Mouse (Mus musculus): ENCODE results near the gene Snd1. TPM values are rescaled to one million over a fixed set of nuclear protein-coding genes. Genes with fewer than 3 reads are reported as not detected.

The Snd1 gene
- total RNA-seq, 2 experiments from 2014 or later = 76.7 to 77.9 TPM

DNA sequence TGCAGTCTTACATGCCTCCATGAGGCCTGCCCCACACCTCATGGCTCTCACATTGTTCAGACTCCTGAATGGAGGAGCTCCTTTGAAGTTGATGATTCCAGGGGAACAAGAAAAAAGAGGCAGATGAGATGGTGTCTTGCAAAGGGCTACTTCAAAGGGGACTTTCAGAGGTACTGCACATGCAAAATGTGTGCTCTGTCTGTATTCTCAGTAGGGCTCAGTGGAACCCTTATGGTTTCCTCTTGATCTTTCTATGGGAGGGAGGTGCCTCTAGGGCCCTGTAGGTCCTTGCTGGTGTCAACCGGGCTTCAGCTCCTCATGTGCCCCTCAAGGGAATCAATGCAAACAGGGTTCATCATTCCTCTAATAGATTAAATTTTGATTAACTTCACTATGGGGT, 197.4 kb downstream of the Snd1 start:
- Histone ChIP-seq H3K4me3 (no peak overlapping the region), H3K27ac (no peak overlapping the region)
- DNase-seq (ENCODE audit: extremely low spot score in 1 of 2, low spot score in 2 of 2) = no peak
- no peak for TF ChIP-seq CTCF (IDR thresholded peaks at IDR 0.05)
- intact Hi-C loops (cut with DNase I) = no loop called here

DNA sequence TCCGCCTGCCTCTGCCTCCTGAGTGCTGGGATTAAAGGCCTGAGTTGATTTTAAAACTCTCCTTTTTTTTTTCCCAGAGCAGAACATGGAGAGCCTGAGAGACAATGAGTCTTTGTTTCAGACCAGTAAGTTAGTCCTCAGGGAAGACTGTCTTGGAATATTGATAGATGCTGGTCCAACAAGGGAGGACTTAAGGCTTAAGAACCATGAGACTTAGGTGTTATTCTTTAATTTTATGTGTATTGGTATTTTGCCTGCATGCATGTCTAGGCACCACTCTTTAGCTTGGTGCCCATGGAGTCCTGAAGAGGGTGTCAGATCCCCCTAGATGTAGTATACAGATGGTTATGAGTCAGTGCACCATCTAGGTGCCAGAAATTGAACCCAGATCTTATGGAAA, 199.7 kb downstream of the Snd1 start:
- no peak for TF ChIP-seq CTCF (IDR thresholded peaks at IDR 0.05)
- Histone ChIP-seq H3K27ac (no peak overlapping the region), H3K4me3 (no peak overlapping the region)
- DNase-seq (ENCODE audit: extremely low spot score in 1 of 2, low spot score in 2 of 2) = no peak
- intact Hi-C loops (cut with DNase I) = no loop called here

DNA sequence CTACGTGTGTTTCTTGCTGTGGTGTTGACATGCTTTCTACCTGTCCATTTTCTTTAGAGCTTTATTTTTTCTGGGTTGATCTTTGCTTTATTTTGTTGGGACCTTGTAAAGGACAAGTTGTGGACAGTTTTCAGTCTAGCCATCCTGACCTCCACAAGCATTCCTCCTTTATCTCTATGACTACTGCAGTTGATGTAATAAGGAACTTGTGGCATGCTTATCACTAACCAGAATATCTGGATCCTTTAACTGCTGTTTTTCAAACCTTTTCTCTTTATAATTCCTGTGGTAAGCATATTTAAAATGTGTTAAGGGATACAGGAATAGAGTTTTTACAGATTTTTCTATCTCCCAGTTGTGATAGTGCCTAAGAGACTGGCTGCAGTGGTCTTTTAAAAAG, 204.0 kb downstream of the Snd1 start:
- H3K4me3 ChIP-seq = no peak overlapping the region
- TF ChIP-seq CTCF (IDR thresholded peaks at IDR 0.05) = no peak
- H3K27ac ChIP-seq = no peak overlapping the region
- DNase-seq (ENCODE audit: extremely low spot score in 1 of 2, low spot score in 2 of 2) = no peak
- intact Hi-C loops (cut with DNase I) = no loop called here

DNA sequence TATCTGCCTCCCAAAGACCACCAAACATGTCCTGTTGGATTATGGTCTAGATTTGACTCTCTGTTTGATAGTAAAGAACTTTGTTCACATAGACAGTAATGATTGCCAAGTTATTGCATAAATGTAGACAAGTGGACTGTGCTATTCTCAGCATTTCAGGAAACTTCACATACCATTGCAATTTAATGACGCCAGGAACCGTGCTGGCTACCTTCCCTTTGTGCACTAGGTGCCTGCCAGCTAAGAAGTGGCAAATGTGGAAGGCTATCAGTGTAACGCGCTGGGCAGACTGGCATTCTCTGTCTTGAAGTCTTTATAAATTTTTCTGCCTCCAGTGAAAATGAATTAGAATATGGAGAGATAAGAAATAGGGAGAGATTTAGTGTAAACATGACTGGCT, 205.6 kb downstream of the Snd1 start:
- intact Hi-C loops (cut with DNase I) = no loop called here
- DNase-seq (ENCODE audit: extremely low spot score in 1 of 2, low spot score in 2 of 2) = no peak
- no peak overlapping the region for H3K4me3 ChIP-seq
- no peak for TF ChIP-seq CTCF (IDR thresholded peaks at IDR 0.05)
- H3K27ac ChIP-seq = no peak overlapping the region

DNA sequence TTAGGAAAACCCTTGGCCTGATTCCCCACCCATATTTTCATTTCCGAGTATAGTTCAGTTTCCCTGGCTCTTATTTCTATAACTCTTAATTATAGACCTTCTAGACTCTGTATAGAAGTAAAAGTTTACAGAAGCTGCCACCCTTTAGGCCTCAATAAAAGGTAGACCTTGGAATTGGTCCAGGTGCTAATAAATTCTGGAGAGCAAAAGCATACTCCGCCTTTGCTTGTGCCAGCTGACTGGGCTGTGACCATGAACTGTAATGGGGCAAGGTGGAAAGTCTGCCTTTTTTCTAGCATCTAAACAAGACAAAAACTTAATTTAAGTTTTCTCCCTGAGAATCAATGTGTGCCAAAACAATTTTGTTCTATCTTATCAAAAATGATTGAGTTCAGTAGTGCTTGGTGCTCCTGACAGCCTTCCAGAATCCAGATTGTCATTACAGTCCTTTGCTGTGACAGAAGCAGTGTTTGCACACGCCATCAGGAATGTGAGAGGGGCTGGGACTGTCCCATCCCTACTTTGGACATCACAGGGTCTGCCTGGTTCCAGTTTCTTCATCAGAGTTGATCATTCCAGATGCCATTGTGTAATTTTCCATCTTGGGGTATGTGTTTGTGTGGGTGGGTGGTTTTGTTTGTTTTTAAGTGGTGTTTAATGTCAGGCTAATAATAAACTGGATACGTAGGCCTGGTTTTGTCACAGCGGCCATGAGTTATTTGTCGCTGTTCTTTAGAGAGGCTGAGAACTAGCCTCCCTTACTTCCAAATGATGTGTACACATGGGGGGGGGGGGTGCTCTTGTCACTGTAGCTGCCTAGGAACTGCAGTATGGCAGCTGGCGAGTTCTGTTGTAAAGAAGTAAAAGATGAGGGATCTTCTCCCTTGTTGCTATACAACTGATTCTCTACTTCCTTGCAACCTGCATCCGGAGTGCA, 206.8 kb downstream of the Snd1 start:
- Histone ChIP-seq H3K27ac (no peak overlapping the region), H3K4me3 (no peak overlapping the region)
- no peak for TF ChIP-seq CTCF (IDR thresholded peaks at IDR 0.05)
- DNase-seq (ENCODE audit: extremely low spot score in 1 of 2, low spot score in 2 of 2) = no peak
- intact Hi-C loops (cut with DNase I) = no loop called here

DNA sequence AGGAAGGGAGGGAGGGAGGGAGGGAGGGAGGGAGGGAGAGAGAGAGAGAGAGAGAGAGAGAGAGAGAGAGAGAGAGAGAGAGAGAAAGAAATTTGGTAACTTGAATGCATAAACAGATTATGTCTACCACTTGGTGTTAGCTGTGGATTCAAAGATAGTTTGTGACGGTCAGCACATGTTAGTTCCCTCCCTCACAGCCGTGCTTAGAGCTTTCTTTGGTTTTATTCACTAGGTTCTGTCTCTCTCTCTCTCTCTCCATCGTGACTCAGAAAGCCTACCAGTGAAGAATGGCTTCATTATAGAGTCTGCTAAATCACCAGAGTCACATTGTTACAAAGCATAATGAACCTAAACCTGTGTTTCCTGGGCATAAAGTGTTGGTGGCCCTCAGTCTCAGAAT, 210.1 kb downstream of the Snd1 start:
- Histone ChIP-seq H3K4me3 (no peak overlapping the region), H3K27ac (no peak overlapping the region)
- intact Hi-C loops (cut with DNase I) = no loop called here
- no peak for DNase-seq (ENCODE audit: extremely low spot score in 1 of 2, low spot score in 2 of 2)
- TF ChIP-seq CTCF (IDR thresholded peaks at IDR 0.05) = no peak

DNA sequence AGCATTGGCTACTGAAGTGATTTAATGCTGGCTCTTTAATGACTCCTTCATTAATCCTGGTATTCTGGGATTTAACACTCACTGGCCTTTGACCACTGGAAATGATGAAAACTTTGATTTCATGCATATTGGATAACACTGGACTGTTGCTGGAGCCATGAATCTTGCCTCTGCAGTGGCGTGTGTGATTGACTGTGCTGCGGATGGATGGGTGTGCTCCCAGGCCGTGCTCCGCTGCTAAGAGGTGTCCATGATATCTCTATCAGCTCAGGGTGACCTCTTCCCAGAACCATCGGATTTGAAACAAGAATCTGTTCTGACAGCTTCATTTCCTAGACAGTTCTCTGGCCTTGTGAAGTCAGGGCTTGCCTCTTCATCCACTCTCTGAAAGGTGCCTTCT, 210.8 kb downstream of the Snd1 start:
- intact Hi-C loops (cut with DNase I) = no loop called here
- DNase-seq (ENCODE audit: extremely low spot score in 1 of 2, low spot score in 2 of 2) = no peak
- Histone ChIP-seq H3K27ac (no peak overlapping the region), H3K4me3 (no peak overlapping the region)
- TF ChIP-seq CTCF (IDR thresholded peaks at IDR 0.05) = no peak

DNA sequence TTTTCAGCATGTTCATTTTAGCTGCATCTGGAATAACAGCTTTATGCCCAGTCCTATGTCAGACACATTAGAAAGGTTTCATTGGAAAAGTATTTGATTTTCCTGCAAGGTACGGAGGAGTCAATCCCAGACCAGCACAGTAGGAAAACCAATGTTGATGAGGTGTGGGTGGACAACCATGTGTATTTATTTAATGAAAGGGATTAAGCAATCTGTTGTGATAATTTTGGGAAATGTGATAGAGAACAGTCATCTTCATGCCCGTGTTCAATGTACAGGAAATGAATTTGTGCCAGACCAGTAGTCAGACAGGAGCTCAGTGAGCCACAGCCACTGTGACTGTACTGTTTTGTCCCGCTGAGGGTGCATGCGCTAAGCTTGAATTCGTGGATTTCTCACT, 212.8 kb downstream of the Snd1 start:
- intact Hi-C loops (cut with DNase I) = no loop called here
- H3K27ac ChIP-seq = no peak overlapping the region
- no peak overlapping the region for H3K4me3 ChIP-seq
- no peak for TF ChIP-seq CTCF (IDR thresholded peaks at IDR 0.05)
- no peak for DNase-seq (ENCODE audit: extremely low spot score in 1 of 2, low spot score in 2 of 2)

DNA sequence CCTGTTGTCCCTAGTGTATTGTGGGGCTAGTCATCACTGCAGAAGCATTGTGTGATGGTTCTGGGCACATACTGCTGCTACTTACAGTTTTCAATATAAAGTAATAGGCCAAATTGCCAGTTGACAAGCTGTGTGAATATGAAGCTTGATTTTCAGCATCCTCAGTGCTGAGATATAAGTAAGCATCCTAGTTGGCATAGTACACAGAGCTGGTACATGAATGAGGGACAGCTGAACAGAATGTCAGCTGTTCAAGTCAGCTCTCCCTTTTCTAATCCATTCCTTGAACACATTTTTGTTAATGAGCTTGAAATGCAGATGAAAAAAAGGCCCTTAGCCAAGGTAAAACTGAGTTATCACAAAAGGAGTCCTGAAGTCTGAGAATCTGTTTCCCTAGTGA, 217.7 kb downstream of the Snd1 start:
- Histone ChIP-seq H3K4me3 (no peak overlapping the region), H3K27ac (no peak overlapping the region)
- intact Hi-C loops (cut with DNase I) = no loop called here
- TF ChIP-seq CTCF (IDR thresholded peaks at IDR 0.05) = no peak
- DNase-seq (ENCODE audit: extremely low spot score in 1 of 2, low spot score in 2 of 2) = no peak

DNA sequence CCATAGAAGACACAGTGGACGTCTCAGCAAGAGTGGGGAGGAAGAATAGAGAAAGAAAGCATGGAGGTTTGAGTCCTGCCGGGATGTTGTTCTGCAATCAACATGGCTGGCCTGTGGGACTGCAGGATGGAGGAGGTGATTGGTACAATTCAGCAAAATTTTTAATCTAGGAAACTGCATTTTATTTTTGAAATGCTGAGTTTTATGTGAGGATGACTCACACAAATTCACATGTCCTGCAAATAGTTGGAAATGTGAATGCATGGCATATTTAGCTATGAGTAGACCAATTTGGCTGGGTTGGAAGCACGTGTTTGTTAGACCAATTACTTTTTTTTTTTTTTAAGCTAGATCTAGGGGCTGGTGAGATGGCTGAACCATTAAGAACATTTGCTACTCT, 222.3 kb downstream of the Snd1 start:
- H3K4me3 ChIP-seq = no peak overlapping the region
- no peak for DNase-seq (ENCODE audit: extremely low spot score in 1 of 2, low spot score in 2 of 2)
- intact Hi-C loops (cut with DNase I) = loop anchor here (5.0 kb wide), 1 partner anchor 80 kb away; no protein-coding TSS in a partner anchor
- peak overlapping the region; percentile 30; the same call in 1 of the 2 replicates for H3K27ac ChIP-seq
- TF ChIP-seq CTCF (IDR thresholded peaks at IDR 0.05) = no peak

DNA sequence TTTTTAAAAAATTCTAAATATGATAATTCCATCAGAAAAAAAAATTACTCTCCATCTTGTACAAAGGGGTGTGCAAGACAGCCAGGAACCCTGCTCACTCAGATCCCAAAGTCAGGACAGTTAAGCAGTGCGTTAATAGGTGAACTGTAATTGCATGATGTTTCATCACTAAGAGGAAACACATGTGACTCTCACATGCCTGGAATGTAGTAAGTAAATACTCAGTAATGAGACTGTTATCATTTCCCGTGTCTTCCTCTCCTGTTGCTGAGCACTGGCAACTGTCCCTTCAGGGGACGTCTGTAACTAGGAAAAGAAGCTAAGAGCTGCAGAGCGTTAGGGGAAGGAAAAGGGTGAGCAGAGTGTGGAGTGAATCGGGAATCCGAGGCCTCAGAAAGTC, 229.7 kb downstream of the Snd1 start:
- H3K4me3 ChIP-seq = no peak overlapping the region
- TF ChIP-seq CTCF (IDR thresholded peaks at IDR 0.05) = no peak
- peak overlapping the region; percentile 73 for H3K27ac ChIP-seq
- DNase-seq (ENCODE audit: extremely low spot score in 1 of 2, low spot score in 2 of 2) = no peak
- intact Hi-C loops (cut with DNase I) = loop anchor here (1.0 to 5.0 kb wide), 4 partner anchors 49 to 167 kb away; partner anchors contain the start of gene Lrrc4

DNA sequence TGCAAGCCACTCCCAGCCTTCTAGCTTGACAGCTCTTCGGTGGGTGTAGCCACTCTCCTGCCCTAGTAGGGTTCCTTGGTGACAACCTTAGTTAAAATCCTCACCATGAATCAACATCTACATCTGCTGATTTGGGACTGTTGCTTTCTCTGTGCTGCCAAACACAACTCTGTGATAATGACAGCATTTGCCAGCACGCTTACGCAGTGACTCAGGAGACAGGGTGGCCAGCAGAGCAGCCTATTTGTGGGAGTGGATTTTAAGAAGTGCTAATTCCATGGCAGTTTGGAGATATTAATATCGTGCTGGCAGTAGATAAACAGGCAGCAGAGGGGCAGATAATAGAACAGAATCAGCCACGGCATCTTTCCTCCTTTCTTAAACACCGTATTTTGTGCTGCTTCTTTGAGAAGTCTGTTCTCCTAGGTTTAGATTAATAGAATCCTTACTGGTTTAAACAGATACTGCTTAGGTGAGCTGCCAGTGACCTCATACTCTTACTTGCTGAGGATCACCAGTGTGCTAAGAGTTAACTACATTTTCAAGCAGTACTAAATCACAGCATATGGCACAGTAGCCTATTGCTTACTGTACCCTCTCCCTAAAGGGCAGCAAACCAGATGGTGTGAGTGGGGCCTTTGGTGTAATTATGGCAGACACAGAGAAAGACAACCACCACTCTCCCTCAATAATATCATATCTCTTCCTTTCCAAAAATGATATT, 230.6 kb downstream of the Snd1 start:
- no peak overlapping the region for H3K4me3 ChIP-seq
- no peak for TF ChIP-seq CTCF (IDR thresholded peaks at IDR 0.05)
- peak; percentile 46 to 50 for DNase-seq (ENCODE audit: extremely low spot score in 1 of 2, low spot score in 2 of 2)
- H3K27ac ChIP-seq = peak overlapping the region; percentile 73
- intact Hi-C loops (cut with DNase I) = loop anchor here (1.0 to 5.0 kb wide), 4 partner anchors 48 to 168 kb away; partner anchors contain the start of gene Lrrc4

All from left cerebral cortex, adult 2 months (tissue).